Mouse (Mus musculus) kidney, adult 8-10 months (tissue): Measurements from ENCODE around the gene Ints1.

Source experiments
- DNase-seq, 2 experiments: peaks; one replicate each; pipeline ENCODE4 v3.0.0; 2022

Gene Ints1

GRCm38 (mm10) chr5:139775216-139775926 lies at the start of gene Ints1:
Gene Ints1 (minus strand): TSS chr5:139775674.
- DNase-seq = peak; percentile 95 to 97

GRCm38 (mm10) chr5:139824531-139824930 lies 49.1 kb upstream of the Ints1 start:
- no peak for DNase-seq

GRCm38 (mm10) chr5:139821466-139822459 lies 46.3 kb upstream of the Ints1 start:
- DNase-seq = no peak

- no peak for DNase-seq
Observed at GRCm38 (mm10) chr5:139819538-139820181, 44.2 kb upstream of the Ints1 start, which contains the start of gene Tmem184a. Gene Tmem184a (minus strand): TSS chr5:139819917.

GRCm38 (mm10) chr5:139818801-139819200 lies 43.3 kb upstream of the Ints1 start:
- peak in 1 of 2 experiments; percentile 68 for DNase-seq

- no peak for DNase-seq
Observed at GRCm38 (mm10) chr5:139818056-139818455, 42.6 kb upstream of the Ints1 start.

- no peak for DNase-seq
Observed at GRCm38 (mm10) chr5:139817292-139817691, 41.8 kb upstream of the Ints1 start.

- no peak for DNase-seq
Observed at GRCm38 (mm10) chr5:139816445-139816844, 41.0 kb upstream of the Ints1 start.

GRCm38 (mm10) chr5:139815964-139816363 lies 40.5 kb upstream of the Ints1 start:
- DNase-seq = no peak

- peak; percentile 90 to 94 for DNase-seq
Observed at GRCm38 (mm10) chr5:139813963-139814381, 38.5 kb upstream of the Ints1 start.

- DNase-seq = no peak
Observed at GRCm38 (mm10) chr5:139813126-139813490, 37.6 kb upstream of the Ints1 start.

- no peak for DNase-seq
Observed at GRCm38 (mm10) chr5:139812398-139813125, 37.1 kb upstream of the Ints1 start.

- peak in 1 of 2 experiments; percentile 68 for DNase-seq
Observed at GRCm38 (mm10) chr5:139811677-139812397, 36.4 kb upstream of the Ints1 start.

GRCm38 (mm10) chr5:139809397-139809796 lies 33.9 kb upstream of the Ints1 start:
- no peak for DNase-seq

GRCm38 (mm10) chr5:139805924-139806323 lies 30.4 kb upstream of the Ints1 start:
- no peak for DNase-seq

GRCm38 (mm10) chr5:139804573-139805111 lies 29.2 kb upstream of the Ints1 start:
- no peak for DNase-seq

GRCm38 (mm10) chr5:139804107-139804551 lies 28.7 kb upstream of the Ints1 start:
- DNase-seq = no peak

GRCm38 (mm10) chr5:139803601-139804102 lies 28.2 kb upstream of the Ints1 start:
- peak; percentile 84 to 92 for DNase-seq

GRCm38 (mm10) chr5:139803165-139803564 lies 27.7 kb upstream of the Ints1 start:
- DNase-seq = no peak

GRCm38 (mm10) chr5:139801880-139802279 lies 26.4 kb upstream of the Ints1 start:
- DNase-seq = no peak

GRCm38 (mm10) chr5:139801231-139801630 lies 25.8 kb upstream of the Ints1 start:
- no peak for DNase-seq
